Mouse (Mus musculus) induced T-regulatory cell, adult 2 months (primary cell): ENCODE measurements at regions not wholly inside any gene's neighbourhood (a gene's known extent, or its start where the extent isn't known, plus 50 kb on each side); places are given as distances from the start of the nearest gene placed in this dataset.
"Not testable (repeated sequence)": the region's sequence is repeated elsewhere in the genome, so short reads cannot be mapped to it uniquely, and the experiment has no call there.

Source experiments
- DNase-seq: peaks from one replicate; pipeline ENCODE4 v3.0.0-alpha.2; 2012; ENCODE audit warnings: low read depth

DNA sequence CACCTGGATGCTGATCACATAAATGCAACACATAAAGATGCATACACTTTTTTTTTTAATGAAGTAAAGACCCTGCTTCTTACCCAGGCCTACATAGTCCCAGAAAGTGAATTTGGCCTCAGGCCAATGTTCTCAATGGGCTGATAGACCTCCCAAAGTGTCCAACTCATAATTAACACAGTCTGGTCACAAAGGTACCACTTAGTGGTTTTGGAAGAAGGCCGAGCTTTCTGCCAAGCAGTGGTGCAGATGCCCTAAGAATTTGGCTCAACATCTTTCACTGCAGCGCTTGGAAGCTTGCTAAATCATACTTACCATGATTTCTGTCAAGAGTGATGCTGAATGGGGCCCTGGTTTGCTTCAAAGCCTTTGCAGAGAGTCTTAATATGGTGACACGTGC is 706.4 kb upstream of the Rag2 start:
- DNase-seq: no peak

DNA sequence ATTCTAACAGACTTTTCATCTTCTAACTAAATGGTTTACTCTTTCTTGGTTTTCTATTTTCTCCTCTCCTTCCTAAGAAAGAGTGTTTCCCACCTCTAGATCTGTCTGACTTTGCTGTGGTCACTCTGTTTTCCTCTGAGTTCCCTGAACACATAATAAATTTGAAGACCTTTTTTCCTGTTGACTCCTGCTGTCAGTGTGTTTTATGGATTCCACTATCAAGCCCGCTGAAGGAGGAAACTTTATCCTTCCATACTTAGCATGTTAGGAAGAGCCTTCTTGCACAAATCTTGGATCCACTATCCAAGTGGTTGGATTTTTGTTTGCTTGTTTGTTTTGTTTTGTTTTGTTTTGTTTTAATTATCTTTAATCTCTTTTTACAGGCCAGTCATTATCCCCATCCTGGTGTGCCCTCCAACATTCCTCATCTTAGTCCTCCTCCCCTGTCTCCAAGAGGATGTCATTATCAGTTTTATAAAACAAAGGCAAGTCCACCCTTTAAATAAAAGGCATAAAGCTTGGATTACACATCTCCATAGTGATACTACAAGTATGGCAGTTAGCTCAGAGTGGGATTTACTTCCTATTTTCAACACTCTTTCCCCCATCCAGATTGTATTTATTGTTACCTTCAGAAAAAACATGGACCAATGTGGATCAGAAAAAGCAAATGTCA is 704.8 kb upstream of the Rag2 start:
- DNase-seq: no peak

DNA sequence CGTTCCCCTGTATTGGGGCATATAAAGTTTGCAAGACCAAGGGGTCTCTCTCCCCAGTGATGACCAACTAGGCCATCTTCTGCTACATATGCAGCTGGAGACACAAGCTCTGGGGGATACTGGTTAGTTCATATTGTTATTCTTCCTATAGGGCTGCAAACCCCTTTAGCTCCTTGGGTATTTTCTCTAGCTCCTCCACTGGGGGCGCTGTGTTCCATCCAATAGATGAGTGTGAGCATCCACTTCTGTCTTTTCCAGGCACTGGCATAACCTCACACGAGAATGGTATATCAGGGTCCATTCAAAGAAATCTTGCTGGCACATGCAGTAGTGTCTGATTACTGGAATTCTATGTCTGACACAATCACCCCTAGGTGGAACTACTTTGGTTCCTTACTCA is 675.9 kb upstream of the Rag2 start:
- DNase-seq: not testable (repeated sequence)

DNA sequence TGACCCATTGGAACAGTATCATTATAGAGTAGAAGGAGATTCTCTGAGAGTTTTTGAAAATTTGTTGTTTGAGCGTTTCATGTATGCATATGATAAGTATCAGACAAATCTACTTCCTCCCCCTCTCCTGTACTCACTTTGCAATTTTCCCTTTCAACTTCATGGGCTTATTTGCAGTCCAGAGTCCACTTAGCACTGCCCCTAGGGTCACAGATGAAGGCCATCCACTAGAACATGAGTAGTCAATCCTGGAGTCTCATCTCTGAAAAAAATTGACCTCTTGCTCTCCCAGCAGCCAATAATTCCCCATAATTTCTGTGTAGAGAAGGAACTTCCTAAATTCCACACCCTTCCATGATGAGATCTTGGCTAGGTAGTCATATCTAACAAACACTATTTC is 665.1 kb upstream of the Rag2 start:
- no peak for DNase-seq

DNA sequence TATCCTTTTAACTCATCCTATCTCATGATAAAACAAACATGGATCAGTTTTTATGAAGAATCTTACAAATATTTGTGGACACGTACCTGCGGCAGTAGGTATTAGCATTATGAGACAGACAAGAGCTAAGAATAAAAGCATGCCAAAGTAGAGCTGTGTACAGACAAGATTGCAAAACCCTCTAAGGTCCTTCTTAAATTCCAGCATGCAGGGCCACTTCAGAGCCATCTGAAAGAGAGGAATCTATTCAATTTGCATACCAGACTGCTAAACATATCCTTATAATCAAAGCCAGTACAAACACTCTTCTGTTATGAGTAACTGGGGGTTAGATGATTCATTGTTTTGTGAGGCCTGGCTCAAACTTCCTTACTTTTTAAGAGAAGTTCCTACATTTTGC is 659.9 kb upstream of the Rag2 start:
- DNase-seq: no peak

DNA sequence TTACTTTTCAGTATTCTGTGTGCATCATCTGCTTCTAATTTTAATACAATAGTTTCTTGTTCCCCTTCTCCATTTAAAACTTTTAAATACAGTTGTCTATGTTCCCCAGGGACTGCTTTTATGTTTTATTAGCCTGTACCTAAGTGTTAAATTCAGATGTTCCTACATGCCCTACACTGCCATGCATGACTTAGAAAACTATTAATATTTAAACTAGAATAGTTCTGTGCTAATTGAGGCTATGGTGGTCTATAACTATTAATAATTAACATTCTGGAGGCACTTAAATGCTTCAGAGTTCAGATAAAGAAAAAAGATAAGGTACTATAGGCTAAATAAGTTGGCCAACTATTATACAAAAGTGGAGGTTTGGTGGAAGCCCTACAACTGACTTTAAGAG is 647.3 kb upstream of the Rag2 start:
- no peak for DNase-seq

DNA sequence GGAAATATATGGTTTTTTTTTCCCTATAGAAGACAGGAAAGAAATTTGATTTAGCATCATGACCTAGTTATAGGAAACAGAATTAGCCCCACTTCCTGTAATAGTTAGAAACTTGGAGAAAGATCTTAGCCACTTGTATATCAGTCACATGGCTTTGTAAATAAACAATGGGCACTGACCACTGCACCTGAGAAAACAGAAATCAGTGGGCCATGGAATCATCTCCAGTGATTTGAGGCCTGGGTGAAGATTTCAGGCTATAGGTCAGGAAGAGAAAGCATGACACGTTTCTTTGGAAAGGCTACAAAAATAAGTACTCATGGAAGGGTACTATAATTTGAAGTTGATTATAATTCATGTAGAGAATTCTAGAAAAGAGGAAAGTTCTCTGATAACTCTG is 642.2 kb upstream of the Rag2 start:
- DNase-seq: no peak

DNA sequence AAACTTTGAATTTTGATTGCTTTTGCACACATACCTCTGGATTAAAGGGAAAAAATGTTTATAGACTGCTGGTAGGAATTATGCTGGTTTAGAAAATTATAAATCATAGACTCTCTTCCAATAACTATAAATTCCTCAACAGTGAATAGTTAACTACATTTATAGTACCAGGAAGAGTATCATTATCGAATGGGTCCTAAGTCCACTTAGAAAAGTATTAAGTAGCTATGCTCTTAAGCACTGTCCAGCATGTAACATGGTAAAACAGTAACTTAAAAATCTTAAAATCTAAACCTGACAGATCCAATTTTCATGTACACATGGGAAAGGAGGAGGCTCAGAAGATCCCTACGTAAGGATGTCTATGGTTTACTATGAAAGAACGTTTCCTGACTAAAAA is 609.2 kb upstream of the Rag2 start:
- no peak for DNase-seq

DNA sequence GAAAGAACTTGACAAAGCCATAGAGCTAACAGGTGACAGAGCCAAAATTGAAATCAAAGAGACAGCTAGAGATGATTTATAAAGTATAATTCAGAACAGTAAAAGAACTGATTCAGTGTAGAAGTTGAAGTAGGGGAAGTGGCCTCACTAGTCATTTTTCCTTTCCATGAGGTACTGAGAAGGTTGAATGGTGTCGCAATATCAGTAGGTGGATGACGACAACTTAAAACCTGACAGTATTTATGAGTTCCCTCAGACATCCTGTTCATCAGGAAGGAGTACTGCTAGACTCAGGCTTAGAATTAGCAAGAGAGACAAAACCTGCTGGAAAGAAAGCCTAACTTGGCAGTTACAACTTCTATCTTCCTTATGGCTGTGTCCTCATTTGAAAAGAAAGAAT is 605.1 kb upstream of the Rag2 start:
- no peak for DNase-seq

DNA sequence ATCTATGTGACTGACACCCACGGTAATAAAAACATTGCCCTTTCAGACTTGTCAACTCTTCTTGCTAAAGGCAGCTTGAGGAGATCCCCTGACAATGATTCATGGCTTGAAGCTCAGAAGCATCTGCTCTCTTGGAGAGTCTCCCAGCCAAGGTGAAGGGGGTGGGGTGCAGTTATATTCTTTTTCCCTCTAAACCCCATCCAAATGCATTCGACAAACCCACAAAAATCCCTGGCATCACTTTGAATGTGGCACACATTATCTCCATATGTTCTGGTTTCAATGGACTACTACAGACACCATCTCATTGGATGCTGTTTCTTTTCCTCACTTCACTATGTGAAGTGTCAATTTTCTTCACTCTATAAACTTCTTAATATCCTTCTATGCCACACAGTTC is 603.0 kb upstream of the Rag2 start:
- DNase-seq: no peak

DNA sequence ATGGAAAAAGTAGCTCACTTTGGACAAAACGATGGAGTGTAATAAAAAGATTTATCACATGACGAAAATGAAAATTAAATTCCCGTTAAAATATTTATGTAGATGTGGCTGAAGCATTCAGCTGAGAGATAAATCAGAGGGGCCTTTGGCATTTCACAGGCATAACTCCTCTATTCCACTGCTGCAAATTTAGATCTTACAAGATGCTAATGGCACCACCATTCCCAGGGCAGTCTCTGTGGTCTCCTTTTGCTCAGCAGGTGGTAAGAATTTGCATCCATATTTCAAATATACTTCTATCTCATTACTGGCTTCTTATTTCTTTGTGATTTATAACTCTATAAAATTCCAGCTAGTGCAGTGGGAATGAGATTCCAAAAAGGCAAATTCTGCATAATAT is 581.5 kb upstream of the Rag2 start:
- no peak for DNase-seq

DNA sequence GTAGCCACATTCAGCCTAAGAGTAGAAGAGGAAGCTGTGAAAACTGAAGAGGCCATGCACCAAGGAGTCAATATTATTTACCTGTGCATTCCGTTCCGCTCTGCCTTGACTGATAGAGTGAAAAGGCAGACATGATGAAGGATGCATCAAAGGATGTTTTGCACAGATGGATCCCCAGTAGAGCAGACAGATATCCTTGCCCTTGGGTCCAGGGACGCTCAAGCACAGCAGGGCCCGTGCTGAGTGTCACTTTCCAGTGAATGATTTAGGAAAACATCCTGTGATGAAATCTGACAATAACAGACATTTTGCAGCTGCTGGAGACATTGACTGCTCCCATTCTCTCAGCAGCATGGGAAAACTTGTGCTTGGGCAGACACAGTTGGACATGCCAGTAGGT is 561.6 kb upstream of the Rag2 start:
- DNase-seq: no peak

DNA sequence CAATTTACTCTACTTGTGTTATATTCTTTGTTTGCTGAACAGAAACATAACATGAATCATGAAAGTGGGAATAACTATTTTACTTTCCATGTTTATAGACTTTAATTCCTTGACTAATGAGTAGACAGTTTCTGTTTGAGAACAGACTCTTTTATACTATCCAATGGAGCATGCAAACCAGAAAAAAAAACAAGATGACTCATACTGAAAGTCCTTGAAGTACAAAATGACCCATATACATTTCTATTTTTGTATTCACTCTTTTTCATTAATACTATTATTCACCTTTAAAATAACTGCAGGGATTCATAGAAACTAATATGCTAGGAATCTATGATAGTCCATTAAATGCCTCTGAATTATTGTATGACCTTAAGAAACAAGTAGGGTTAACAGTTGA is 549.5 kb upstream of the Rag2 start:
- no peak for DNase-seq

DNA sequence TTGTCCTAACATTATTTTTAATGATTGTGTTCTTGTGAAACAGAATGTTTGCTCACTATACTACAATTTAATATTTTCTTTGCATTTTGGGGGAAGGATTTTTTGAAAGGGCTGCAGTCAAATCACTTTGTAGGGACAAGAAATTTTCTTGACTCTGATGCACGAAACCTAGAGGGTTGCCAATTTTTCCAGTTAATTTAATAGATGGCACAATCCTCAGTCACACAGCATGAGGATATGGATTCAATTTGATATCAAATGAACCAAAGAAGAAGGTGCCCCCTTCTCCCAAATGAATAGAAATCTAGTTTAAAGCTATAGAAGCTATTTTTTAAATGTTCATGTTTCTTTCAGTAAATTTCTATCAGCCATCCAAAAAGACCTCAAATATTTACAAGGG is 544.3 kb upstream of the Rag2 start:
- DNase-seq: no peak

DNA sequence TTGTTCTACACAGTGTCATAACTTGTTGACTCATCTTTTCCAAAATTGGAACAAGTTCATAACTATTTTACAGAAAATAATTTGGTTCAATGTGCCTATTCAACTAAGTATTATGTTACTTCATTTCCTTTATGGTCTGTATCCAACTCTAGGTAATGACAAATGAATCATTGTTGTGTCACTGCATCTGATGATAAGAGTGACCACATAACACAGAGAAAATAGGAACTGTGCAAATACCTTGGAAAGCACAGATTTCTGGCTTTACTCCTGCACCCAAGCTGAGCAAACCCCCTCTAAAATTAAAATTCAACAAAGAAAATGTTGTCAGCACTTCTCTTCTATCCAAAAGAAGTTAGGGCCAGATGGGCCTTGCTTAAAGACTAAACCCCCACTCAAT is 540.7 kb upstream of the Rag2 start:
- DNase-seq: no peak

DNA sequence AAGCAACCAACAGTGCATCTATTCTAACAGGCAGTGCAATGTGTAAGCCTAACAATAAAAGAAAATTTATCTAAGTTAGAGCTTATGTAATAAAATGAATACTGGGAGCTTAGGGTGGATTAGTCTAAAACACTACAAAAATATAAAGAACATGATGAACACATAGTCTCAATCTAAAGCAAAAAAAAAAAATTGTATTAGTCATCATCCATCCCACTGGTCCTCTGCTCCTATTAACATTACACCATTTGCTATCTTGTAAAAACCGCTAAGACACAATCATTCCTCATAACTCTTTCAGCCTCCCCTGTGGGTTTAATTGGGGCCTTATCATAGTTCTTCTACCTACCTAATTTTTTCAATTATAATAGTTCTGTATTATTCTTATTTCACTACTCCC is 539.9 kb upstream of the Rag2 start:
- DNase-seq: no peak

DNA sequence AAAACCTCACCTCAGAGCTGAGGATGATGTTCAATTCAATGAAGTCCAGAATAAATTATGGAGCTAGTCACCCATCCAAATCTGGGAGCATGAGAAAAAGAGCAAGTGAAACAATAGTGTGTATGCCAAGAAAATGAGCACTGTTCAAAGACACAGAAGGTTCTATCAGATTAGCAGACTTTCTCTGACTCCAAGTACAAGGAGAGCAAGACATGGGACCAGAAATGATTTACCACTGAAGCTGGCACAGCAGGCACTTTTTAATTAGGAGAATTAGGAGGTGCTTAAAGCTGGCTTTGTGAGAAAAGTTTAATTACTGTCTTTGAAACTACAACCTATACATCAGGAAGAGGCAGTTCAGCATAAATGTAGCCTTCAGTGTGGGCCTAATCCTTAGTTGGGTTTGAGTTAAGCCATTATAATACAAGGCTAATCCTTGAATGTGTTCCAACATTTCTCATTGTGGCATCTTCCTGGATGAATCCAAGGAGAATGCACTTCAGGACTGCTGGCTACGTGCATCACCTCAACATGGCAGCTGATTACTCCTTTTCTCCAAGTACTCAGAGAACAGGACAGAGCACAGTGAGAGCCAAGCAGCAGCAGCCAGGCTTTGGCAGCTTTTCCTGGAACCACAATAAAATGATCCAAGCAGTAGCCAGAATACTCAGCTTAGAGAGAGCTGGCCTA is 517.2 kb upstream of the Rag2 start:
- DNase-seq: no peak

DNA sequence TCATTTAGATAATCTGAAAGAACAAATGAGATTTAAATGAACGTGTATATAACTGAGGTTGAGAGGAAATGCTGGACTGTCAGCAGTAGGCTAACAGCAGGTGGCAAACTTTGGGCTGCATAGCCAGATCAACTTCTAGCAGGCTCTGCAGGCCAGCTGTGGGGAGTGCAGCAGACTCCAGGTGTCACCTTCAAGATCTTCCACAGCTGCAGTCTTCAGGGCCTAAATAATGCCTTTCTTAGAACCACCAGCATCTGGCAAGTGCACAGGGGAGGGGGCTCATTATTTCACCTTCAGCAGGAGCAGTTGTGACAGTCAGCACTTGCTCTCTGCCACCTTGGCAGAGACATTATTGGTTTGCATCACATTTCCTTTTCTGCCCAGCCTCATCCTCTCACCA is 487.7 kb upstream of the Rag2 start:
- DNase-seq: no peak

DNA sequence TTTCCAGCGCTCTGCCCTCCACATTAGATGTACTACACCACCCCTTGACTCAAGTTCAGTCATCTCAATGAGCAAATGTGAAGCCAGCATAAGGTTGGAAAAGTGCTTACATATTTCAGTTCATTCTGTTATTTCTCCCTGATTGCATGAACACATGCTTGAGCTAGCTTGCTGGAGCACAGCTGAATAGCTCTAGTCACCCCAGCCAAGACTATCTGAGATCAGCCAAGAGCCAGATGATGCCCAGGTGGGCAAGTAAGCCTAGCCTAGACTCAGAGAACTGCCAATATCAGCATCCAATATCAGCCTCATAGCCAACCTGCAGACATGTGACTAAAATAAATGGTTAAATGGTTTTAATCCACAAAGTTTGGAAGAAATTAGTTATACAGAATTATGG is 484.6 kb upstream of the Rag2 start:
- no peak for DNase-seq

DNA sequence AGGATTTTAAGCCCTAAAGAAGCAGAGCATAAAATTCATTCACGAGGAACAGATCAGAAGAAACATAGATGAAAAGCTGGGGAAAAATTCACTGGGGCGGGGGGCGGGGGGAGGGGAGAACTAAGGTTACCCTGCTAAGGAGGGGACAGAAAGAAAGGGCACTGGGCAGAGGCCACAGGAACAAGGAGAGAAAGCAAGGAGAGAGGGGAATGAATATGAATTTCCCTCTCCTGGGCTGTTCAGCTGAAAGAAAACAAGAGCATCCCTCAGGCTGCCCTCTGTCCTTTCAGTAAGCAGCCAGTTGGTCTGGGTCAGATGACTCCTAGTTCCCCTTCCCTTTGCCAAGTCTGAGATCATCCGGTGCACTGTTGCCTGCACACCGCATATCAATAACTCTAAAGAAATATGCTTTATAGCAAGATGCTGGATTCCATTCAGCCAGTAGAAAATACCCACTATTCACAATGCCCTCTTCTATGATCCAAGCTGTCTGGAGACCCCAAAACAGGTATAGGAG is 467.7 kb upstream of the Rag2 start:
- DNase-seq: no peak

DNA sequence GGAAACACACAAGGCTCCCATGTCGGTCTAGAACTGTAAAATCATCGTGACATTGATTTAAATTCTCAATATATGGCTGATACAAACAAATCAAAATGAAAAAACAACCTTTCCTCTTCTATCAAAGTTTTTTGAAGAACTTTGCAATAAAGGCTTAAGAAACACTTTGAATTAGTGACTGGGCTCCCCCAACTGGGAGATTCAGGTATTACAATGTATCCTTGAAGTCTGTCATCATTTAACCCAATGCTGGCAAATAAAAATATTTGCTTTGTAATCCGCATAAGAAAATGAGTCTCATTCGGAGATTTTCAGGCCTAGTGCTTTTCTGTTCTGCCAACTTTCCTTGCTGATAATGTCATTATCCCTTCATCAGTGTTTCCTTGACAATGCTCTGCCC is 465.2 kb upstream of the Rag2 start:
- DNase-seq: peak; percentile 10

DNA sequence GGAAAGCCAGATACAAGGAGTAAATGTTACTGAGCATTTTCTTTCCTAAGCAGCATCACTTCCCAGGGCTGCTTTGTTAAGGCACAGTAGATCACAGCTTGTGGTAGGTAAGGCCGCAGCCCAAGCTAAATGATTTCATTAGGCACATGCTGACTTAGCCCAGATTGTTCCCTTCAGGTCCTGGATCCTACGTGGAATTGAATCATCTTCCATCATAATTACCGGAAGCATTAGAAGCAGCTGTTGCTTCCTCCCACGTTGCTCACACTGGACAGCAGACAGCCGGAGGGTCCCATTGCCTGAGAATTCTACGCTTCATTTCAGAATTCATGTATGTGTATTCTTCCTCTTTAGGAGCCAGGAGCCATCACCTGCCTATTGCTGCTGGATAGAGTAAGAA is 458.6 kb upstream of the Rag2 start:
- no peak for DNase-seq

DNA sequence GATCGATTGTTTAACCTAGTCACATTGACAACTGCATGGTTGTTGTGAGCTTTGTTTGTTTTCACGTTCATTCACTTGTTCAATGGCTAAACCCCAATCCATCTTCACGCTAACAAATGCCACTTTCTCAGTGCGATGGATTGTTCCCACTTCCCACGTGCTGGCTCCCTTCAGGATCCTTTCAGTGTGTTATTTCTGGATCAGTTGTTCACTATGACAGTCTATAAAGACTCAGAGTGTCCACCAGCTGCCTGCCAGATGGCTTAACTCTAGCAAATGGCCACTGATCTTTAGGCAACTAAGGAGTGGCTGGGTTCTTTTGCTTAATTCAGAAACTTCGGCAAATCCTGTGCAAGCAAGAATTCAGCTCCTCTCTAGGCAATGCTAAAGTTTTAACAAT is 451.7 kb upstream of the Rag2 start:
- DNase-seq: no peak

DNA sequence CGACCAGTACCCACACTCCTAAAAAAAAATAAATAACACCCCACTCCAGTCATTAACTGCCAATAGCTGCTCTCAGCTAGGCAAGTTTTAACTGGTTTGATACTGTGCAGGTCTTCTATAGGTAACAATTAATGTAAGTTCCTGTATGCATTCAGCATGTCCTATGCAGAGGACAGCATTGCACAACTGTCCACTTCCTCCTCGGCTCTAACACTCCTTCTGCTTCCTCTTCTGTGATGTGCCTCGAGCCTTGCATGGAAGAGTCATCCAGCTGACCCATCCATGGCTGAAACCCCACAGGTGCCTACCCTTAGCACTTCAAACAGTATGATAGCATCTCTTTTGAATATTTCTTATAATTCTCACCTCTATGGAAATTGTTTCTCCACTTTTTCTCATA is 449.4 kb upstream of the Rag2 start:
- DNase-seq: no peak
